20 mouse cellular contexts compared by ENCODE assay signal in genomic region chr7:37845201-37845600, GRCm38 (mm10).
DNase-seq lines count a peak whose midpoint lies in the region; ATAC-seq and TF ChIP-seq lines count a peak whose summit lies in the region.
"Had no signal": no experiment of that assay in that cellular context is flagged by ENCODE, and none has a peak within 500 bp of the region (broad histone marks: within the 10 kb centered on the region; RNA-seq: fewer than 3 reads in every experiment).

No protein-coding gene starts in this region.

- TF ChIP-seq EP300 in lung, postnatal 0 days (IDR thresholded peaks at IDR 0.05), result no peak

- no peaks in the 10 kb centered on the region for H3K9me3 ChIP-seq in kidney, postnatal 0 days (replicated peaks; ENCODE audit: low read length)
- no peaks in the 10 kb centered on the region for H3K9me3 ChIP-seq in lung, postnatal 0 days (ENCODE audit: low read length)
- H3K9me3 ChIP-seq in intestine, embryonic 16.5 days (ENCODE audit: control insufficient read depth, low read length), result no peaks in the 10 kb centered on the region
- H3K9me3 ChIP-seq: embryonic facial prominence, embryonic 12.5 days; forebrain, embryonic 15.5 days; heart, embryonic 13.5 days had no signal

- TF ChIP-seq CTCF in kidney, postnatal 0 days (IDR thresholded peaks at IDR 0.05; ENCODE audit: low read depth), result no peak
- no peak for TF ChIP-seq CTCF in lung, postnatal 0 days (IDR thresholded peaks at IDR 0.05)

- no peaks in the 10 kb centered on the region for H3K27me3 ChIP-seq in kidney, postnatal 0 days (ENCODE audit: insufficient read depth, low read length)
- no peaks in the 10 kb centered on the region for H3K27me3 ChIP-seq in lung, postnatal 0 days (replicated peaks; ENCODE audit: insufficient read depth, low read length)
- H3K27me3 ChIP-seq in intestine, embryonic 16.5 days (replicated peaks; ENCODE audit: control insufficient read depth, insufficient read depth, low read length), result no peaks in the 10 kb centered on the region
- H3K27me3 ChIP-seq: embryonic facial prominence, embryonic 12.5 days; forebrain, embryonic 15.5 days; heart, embryonic 13.5 days; Patski had no signal

- no peaks in the 10 kb centered on the region; the same call in 1 of the 2 replicates for H3K4me1 ChIP-seq in kidney, postnatal 0 days (replicated peaks; ENCODE audit: insufficient read depth, low read length)
- H3K4me1 ChIP-seq in lung, postnatal 0 days (ENCODE audit: insufficient read depth, low read depth, low read length), result no peaks in the 10 kb centered on the region
- peaks cover 9% of the 10 kb centered on the region for H3K4me1 ChIP-seq in intestine, embryonic 16.5 days (ENCODE audit: control insufficient read depth, insufficient read depth, low read length)

- WGBS in kidney, postnatal 0 days, result 43% methylated on average over 1 of the region's 1 CpGs
- 31% methylated on average over 1 of the region's 1 CpGs for WGBS in lung, postnatal 0 days
- 47% methylated on average over 1 of the region's 1 CpGs for WGBS in intestine, embryonic 16.5 days

- no peak overlapping the region for H3K4me3 ChIP-seq in kidney, postnatal 0 days (replicated peaks; ENCODE audit: low read depth, low read length)
- H3K4me3 ChIP-seq in lung, postnatal 0 days (ENCODE audit: low read depth, low read length), result no peak overlapping the region
- H3K4me3 ChIP-seq in intestine, embryonic 16.5 days (ENCODE audit: low read length), result no peak overlapping the region
- H3K4me3 ChIP-seq: embryonic facial prominence, embryonic 12.5 days; forebrain, embryonic 15.5 days; heart, embryonic 13.5 days had no signal

- no peak overlapping the region for H3K27ac ChIP-seq in kidney, postnatal 0 days
- no peak overlapping the region for H3K27ac ChIP-seq in lung, postnatal 0 days (ENCODE audit: low read length)
- H3K27ac ChIP-seq in intestine, embryonic 16.5 days (ENCODE audit: low read length), result no peak overlapping the region
- H3K27ac ChIP-seq: embryonic facial prominence, embryonic 12.5 days; forebrain, embryonic 15.5 days; heart, embryonic 13.5 days had no signal

- H3K4me2 ChIP-seq in kidney, postnatal 0 days (ENCODE audit: low read length), result no peak overlapping the region
- H3K4me2 ChIP-seq in lung, postnatal 0 days (replicated peaks; ENCODE audit: low read depth, low read length), result no peak overlapping the region
- H3K4me2 ChIP-seq in intestine, embryonic 16.5 days (ENCODE audit: low read depth, low read length), result no peak overlapping the region
- H3K4me2 ChIP-seq: embryonic facial prominence, embryonic 12.5 days; forebrain, embryonic 15.5 days; heart, embryonic 13.5 days had no signal

- H3K36me3 ChIP-seq in kidney, postnatal 0 days (ENCODE audit: insufficient read depth, low read length), result no peaks in the 10 kb centered on the region
- H3K36me3 ChIP-seq in lung, postnatal 0 days (ENCODE audit: insufficient read depth, low read length), result no peaks in the 10 kb centered on the region
- H3K36me3 ChIP-seq in intestine, embryonic 16.5 days (ENCODE audit: control insufficient read depth, insufficient read depth, low read length), result no peaks in the 10 kb centered on the region
- H3K36me3 ChIP-seq: embryonic facial prominence, embryonic 12.5 days; forebrain, embryonic 15.5 days; heart, embryonic 13.5 days had no signal

- no peak overlapping the region for H3K9ac ChIP-seq in kidney, postnatal 0 days (ENCODE audit: low read depth, low read length)
- H3K9ac ChIP-seq in lung, postnatal 0 days (replicated peaks; ENCODE audit: low read depth), result no peak overlapping the region
- no peak overlapping the region for H3K9ac ChIP-seq in intestine, embryonic 16.5 days (ENCODE audit: low read depth, low read length)
- H3K9ac ChIP-seq: embryonic facial prominence, embryonic 12.5 days; forebrain, embryonic 15.5 days; heart, embryonic 13.5 days had no signal

- ATAC-seq in kidney, postnatal 0 days (replicated peaks; ENCODE audit: low FRiP score, low read depth), result no peak
- peak; percentile 68 for ATAC-seq in lung, postnatal 0 days
- ATAC-seq in intestine, embryonic 16.5 days, result peak; percentile 73; the same call in 1 of the 2 replicates
- ATAC-seq: activated CD4-positive, CD25-positive, alpha-beta regulatory T cell, adult 4 months; forebrain, embryonic 15.5 days; Patski had no signal

- peak; percentile 49 for DNase-seq in adrenal gland, adult 2 months
- DNase-seq in adrenal gland, postnatal 14 days, result no peak
- DNase-seq in kidney, postnatal 0 days (ENCODE audit: low spot score), result peak; percentile 38
- DNase-seq in kidney, adult 18-20 months, result no peak
- DNase-seq in lung, postnatal 0 days (ENCODE audit: low spot score), result peak; percentile 12
- no peak for DNase-seq in lung, postnatal 10 days
- DNase-seq in left cerebral cortex, adult 9 months (ENCODE audit: low spot score in 2 of 2), result no peak
- DNase-seq: adrenal gland, adult 8-10 months; cerebellum, adult 11-12 months; cerebellum, adult 9-10 months; cerebellum, postnatal 25 days; gastrocnemius, postnatal 36 days; heart, adult 11 months; heart, postnatal 36 days had no signal

Comparison
In these comparisons a context has a peak if more than half of its experiments do, and no peak if none do; other contexts are left out.
1. DNase-seq: peak in adrenal gland, adult 2 months (single experiment), kidney, postnatal 0 days (single experiment) and lung, postnatal 0 days (single experiment); none in adrenal gland, postnatal 14 days (single experiment), kidney, adult 18-20 months (single experiment), lung, postnatal 10 days (single experiment) and left cerebral cortex, adult 9 months (0 of 2).